Mouse (Mus musculus): ENCODE results near the gene Ftl1.
"Not testable (repeated sequence)": the region's sequence is repeated elsewhere in the genome, so short reads cannot be mapped to it uniquely, and the experiment has no call there.

Ftl1 gene

GRCm38 (mm10) chr7:45475291-45475969, 15.7 kb upstream of the Ftl1 start:
- DNase-seq, result peak; percentile 64

GRCm38 (mm10) chr7:45470869-45471268, 11.2 kb upstream of the Ftl1 start:
- peak; percentile 82 for DNase-seq

GRCm38 (mm10) chr7:45467090-45467670, 7.5 kb upstream of the Ftl1 start:
- DNase-seq, result peak; percentile 72

GRCm38 (mm10) chr7:45466283-45467089, 6.8 kb upstream of the Ftl1 start, which contains the start of gene Bax:
Bax (minus strand) TSS chr7:45466898.
- DNase-seq, result peak; percentile 97

- no peak for DNase-seq
Measured at GRCm38 (mm10) chr7:45465549-45465948, 5.9 kb upstream of the Ftl1 start.

GRCm38 (mm10) chr7:45465112-45465511, 5.4 kb upstream of the Ftl1 start:
- DNase-seq, result no peak

- DNase-seq, result no peak
Measured at GRCm38 (mm10) chr7:45463987-45464778, 4.5 kb upstream of the Ftl1 start.

GRCm38 (mm10) chr7:45462868-45463267, 3.2 kb upstream of the Ftl1 start:
- DNase-seq, result not testable (repeated sequence)

GRCm38 (mm10) chr7:45462325-45462724, 2.6 kb upstream of the Ftl1 start:
- no peak for DNase-seq

- no peak for DNase-seq
Measured at GRCm38 (mm10) chr7:45461781-45462180, 2.1 kb upstream of the Ftl1 start.

GRCm38 (mm10) chr7:45461326-45461725, 1.6 kb upstream of the Ftl1 start:
- no peak for DNase-seq

GRCm38 (mm10) chr7:45460860-45461314, 1.2 kb upstream of the Ftl1 start:
- peak; percentile 77 for DNase-seq

GRCm38 (mm10) chr7:45460377-45460776, 693 bp upstream of the Ftl1 start:
- no peak for DNase-seq

GRCm38 (mm10) chr7:45458748-45459563, 728 bp downstream of the Ftl1 start:
- DNase-seq, result peak; percentile 89

GRCm38 (mm10) chr7:45457204-45458060, 2.3 kb downstream of the Ftl1 start:
- DNase-seq, result no peak

GRCm38 (mm10) chr7:45456721-45457203, 2.9 kb downstream of the Ftl1 start:
- no peak for DNase-seq

- no peak for DNase-seq
Measured at GRCm38 (mm10) chr7:45455932-45456696, 3.6 kb downstream of the Ftl1 start.

- DNase-seq, result no peak
Measured at GRCm38 (mm10) chr7:45454971-45455370, 4.7 kb downstream of the Ftl1 start.

- peak; percentile 91 for DNase-seq
Measured at GRCm38 (mm10) chr7:45451344-45451982, 8.2 kb downstream of the Ftl1 start.

All from lung, postnatal 10 days (tissue).